Mouse (Mus musculus) intestine, embryonic 16.5 days (tissue): ENCODE data around the gene Arhgap42. TPM values are rescaled to one million over a fixed set of nuclear protein-coding genes. Genes with fewer than 3 reads are reported as not detected.

Experiments used
- ATAC-seq: fragments of 200-750 bp; cut with Nextera tagmentation; 2 replicates; pipeline ENCODE4 v1.8.0; 2017; ENCODE audit warnings: moderate TSS enrichment, moderate library complexity
- H3K27ac ChIP-seq: fragments of 300-500 bp; sonication (generic); 2 replicates; pipeline ENCODE4 v1.5.1; 2014; ENCODE audit warnings: mild to moderate bottlenecking, low read length
- H3K27me3 ChIP-seq: fragments of 300-500 bp; sonication (generic); replicated peaks from 2 replicates; pipeline ENCODE4 v1.6.1; 2014; ENCODE audit warnings: low read length, control low read depth, mixed read lengths; ENCODE audit not compliant: control insufficient read depth, insufficient read depth
- H3K36me3 ChIP-seq: fragments of 300-500 bp; sonication (generic); 2 replicates; pipeline ENCODE4 v1.6.1; 2014; ENCODE audit warnings: low read length, control low read depth; ENCODE audit not compliant: control insufficient read depth, insufficient read depth
- H3K4me1 ChIP-seq: fragments of 300-500 bp; sonication (generic); 2 replicates; pipeline ENCODE4 v1.6.1; 2014; ENCODE audit warnings: low read length, control low read depth, mixed read lengths; ENCODE audit not compliant: control insufficient read depth, insufficient read depth
- H3K4me2 ChIP-seq: fragments of 300-500 bp; sonication (generic); 2 replicates; pipeline ENCODE4 v1.6.1; 2014; ENCODE audit warnings: low read depth, low read length, control low read depth
- H3K4me3 ChIP-seq: fragments of 300-500 bp; sonication (generic); 2 replicates; pipeline ENCODE4 v1.5.1; 2014; ENCODE audit warnings: mild to moderate bottlenecking, low read length
- H3K9ac ChIP-seq: fragments of 300-500 bp; sonication (generic); 2 replicates; pipeline ENCODE4 v1.6.1; 2014; ENCODE audit warnings: low read depth, low read length
- H3K9me3 ChIP-seq: fragments of 300-500 bp; sonication (generic); 2 replicates; pipeline ENCODE4 v1.6.1; 2016; ENCODE audit warnings: low read length, control low read depth; ENCODE audit not compliant: control insufficient read depth
- WGBS: fragments of 180-500 bp; shearing (Covaris S2); extraction: QIAGEN DNeasy Blood & Tissue Kit; methylation state at CpG from one replicate; pipeline ENCODE4 v1.1.7; 2014; 5-methylcytosine and 5-hydroxymethylcytosine counted together
- polyA plus RNA-seq: library from polyadenylated mRNA; unstranded; fragments of >200 nt; fragmentation: Nextera tagmentation; extraction: Ambion mirVana; gene quantifications from 2 replicates; pipeline ENCODE4 v1.2.1, GENCODE M21; 2015

Gene Arhgap42
- polyA plus RNA-seq, 1 experiment from 2014 or later, result 30.5 TPM

DNA sequence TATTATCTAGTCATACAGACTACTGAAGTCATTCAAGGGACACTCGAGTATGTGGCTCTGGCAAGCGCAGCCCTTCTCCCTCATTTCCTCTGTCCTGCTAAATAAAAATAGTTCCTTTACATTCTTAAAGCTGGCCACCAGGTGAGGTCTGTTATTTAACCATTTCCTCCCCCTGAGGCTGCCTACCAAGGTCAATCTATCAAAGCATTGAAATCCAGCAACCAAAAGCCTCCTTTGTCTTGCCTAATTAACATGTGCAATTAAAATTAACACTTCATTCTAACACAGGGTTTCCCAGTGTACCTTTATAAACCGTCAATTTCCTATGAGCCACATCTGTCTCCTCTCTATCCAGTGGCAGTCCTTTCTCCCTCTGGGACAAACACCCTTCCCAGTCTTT, 78.2 kb downstream of the Arhgap42 start:
- H3K27ac ChIP-seq, result no peak overlapping the region
- no peaks in the 10 kb centered on the region for H3K27me3 ChIP-seq
- H3K9ac ChIP-seq, result no peak overlapping the region
- H3K4me1 ChIP-seq, result no peaks in the 10 kb centered on the region
- no peak overlapping the region for H3K4me3 ChIP-seq
- no peak overlapping the region for H3K4me2 ChIP-seq
- no peaks in the 10 kb centered on the region for H3K9me3 ChIP-seq
- ATAC-seq, result no peak
- 49% methylated on average over 3 of the region's 3 CpGs for WGBS
- no peaks in the 10 kb centered on the region for H3K36me3 ChIP-seq

GRCm38 (mm10) chr9:9158241-9158640, 80.7 kb downstream of the Arhgap42 start:
- H3K36me3 ChIP-seq, result no peaks in the 10 kb centered on the region
- no peaks in the 10 kb centered on the region for H3K27me3 ChIP-seq
- no peak overlapping the region for H3K4me3 ChIP-seq
- no peak overlapping the region for H3K27ac ChIP-seq
- no peak overlapping the region for H3K4me2 ChIP-seq
- 79% methylated on average over 3 of the region's 3 CpGs for whole genome bisulfite sequencing
- H3K9me3 ChIP-seq, result no peaks in the 10 kb centered on the region
- no peaks in the 10 kb centered on the region for H3K4me1 ChIP-seq
- no peak for ATAC-seq
- H3K9ac ChIP-seq, result no peak overlapping the region

DNA sequence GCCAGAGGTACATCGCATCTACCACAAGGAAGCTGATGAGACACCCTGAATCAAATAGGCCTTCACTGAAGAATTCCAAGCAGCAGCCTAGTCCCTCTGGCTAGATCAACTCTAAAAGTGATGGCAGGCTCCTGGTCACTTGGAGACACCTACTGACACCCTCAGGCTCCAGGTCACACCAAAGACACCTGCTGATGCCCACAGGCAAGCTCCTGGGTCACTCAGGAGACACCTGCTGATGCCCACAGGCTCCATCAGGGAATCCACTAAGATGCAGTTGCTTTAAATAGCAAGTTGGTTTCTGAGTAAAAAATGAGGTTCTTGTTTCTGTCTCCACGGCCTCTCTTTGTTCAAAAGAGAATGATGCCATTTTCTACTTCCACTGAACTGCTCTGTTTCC, 81.5 kb downstream of the Arhgap42 start:
- Histone ChIP-seq H3K4me2 (no peak overlapping the region), H3K9ac (no peak overlapping the region), H3K27me3 (no peaks in the 10 kb centered on the region), H3K9me3 (no peaks in the 10 kb centered on the region), H3K36me3 (no peaks in the 10 kb centered on the region), H3K27ac (no peak overlapping the region), H3K4me1 (no peaks in the 10 kb centered on the region), H3K4me3 (no peak overlapping the region)
- 83% methylated on average over 2 of the region's 2 CpGs for WGBS
- ATAC-seq, result no peak

DNA sequence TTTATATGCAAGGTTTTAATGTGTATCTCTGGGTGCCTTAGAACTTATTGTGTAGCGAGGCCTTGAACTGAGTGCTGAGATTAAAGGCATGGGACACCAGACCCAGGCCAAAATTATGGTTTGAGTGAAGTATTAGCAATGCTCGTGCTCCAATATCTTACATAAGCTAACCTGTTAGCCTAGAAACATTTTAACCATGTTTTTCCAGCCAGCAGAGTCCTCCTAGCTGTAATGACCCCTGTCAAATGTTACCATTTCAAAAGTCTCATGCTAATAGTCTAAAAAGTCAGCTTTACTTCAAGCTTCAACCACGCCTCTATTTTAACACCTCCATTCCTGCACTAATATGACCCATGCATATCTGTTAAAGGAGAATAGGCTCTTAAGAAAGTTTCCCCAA, 84.3 kb downstream of the Arhgap42 start:
- Histone ChIP-seq H3K4me2 (no peak overlapping the region), H3K9me3 (no peaks in the 10 kb centered on the region), H3K4me1 (no peaks in the 10 kb centered on the region), H3K27ac (no peak overlapping the region), H3K4me3 (no peak overlapping the region), H3K36me3 (no peaks in the 10 kb centered on the region), H3K27me3 (no peaks in the 10 kb centered on the region), H3K9ac (no peak overlapping the region)
- WGBS, result 90% methylated on average over 3 of the region's 3 CpGs
- no peak for ATAC-seq

DNA sequence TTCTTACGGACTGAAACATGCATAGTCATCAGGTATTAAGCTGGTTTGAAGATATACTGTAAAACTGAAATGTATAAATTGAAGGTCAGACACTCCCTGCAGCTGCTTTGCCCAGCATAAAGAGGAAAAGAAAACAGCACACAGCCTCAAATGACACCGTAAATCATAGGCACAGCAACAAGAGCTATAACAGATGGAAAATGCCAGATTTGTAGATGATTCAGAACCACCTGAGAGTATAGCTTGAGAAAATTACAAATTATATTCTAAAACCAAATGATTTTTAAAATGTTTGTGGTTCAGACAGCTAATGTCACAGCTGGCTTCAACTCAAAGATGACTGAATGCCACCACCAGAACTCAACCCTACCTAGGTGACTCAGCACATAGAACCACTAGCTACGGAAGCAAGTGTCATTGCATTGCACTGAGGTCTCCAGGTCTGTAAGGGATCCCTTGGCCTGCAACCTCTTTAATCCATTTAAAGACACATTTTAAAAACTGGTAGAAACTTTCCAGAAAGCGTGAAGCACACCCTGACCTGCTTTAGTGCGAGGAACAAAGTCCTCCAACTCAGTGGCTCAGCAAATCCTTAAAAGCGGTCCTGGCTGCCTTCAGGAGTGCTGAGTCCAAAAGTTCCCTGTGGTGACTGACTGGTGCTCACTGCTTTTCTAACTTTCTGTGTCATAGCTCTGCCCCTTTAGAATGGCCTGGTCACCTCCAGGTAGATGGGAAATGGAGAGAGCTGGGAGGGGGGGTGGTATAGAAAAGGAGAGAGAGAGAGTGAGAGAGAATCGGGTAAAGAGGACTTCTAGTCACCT, 94.4 kb downstream of the Arhgap42 start:
- ATAC-seq, result no peak
- WGBS, result 87% methylated on average over 7 of the region's 7 CpGs

GRCm38 (mm10) chr9:9143102-9143501, 95.8 kb downstream of the Arhgap42 start:
- no peaks in the 10 kb centered on the region for H3K9me3 ChIP-seq
- no peak overlapping the region for H3K4me3 ChIP-seq
- ATAC-seq, result no peak
- H3K36me3 ChIP-seq, result no peaks in the 10 kb centered on the region
- no peak overlapping the region for H3K9ac ChIP-seq
- no peak overlapping the region for H3K27ac ChIP-seq
- no peak overlapping the region for H3K4me2 ChIP-seq
- H3K4me1 ChIP-seq, result no peaks in the 10 kb centered on the region
- 73% methylated on average over 5 of the region's 5 CpGs for WGBS
- H3K27me3 ChIP-seq, result no peaks in the 10 kb centered on the region

More for the DNA sequence above, 94.4 kb downstream of the Arhgap42 start:
- no peaks in the 10 kb centered on the region for H3K36me3 ChIP-seq
- H3K9ac ChIP-seq, result no peak overlapping the region
- H3K9me3 ChIP-seq, result no peaks in the 10 kb centered on the region
- no peak overlapping the region for H3K4me3 ChIP-seq
- no peaks in the 10 kb centered on the region for H3K4me1 ChIP-seq
- H3K27me3 ChIP-seq, result no peaks in the 10 kb centered on the region
- H3K27ac ChIP-seq, result no peak overlapping the region
- H3K4me2 ChIP-seq, result no peak overlapping the region

DNA sequence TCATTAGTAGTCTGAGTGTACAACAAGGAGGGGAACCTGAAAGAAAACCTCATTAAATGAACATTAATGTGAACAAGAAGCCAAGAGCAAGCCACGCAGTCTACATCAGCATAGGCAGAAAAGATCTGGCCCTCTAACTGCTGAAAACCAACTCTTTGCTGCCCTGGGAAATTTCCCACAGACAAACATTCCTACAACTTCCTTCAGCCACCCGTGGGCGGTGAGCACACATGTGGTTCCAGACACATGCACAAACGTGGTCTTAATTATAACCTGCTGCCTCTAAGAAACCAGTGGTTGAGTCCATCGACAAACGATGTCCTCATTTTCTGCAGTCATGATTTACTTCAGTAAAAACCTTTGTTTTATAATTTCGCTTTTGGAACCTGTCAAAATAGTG, 96.3 kb downstream of the Arhgap42 start:
- Histone ChIP-seq H3K36me3 (no peaks in the 10 kb centered on the region), H3K9ac (no peak overlapping the region), H3K4me2 (no peak overlapping the region), H3K4me3 (no peak overlapping the region), H3K4me1 (no peaks in the 10 kb centered on the region), H3K27ac (no peak overlapping the region), H3K9me3 (no peaks in the 10 kb centered on the region), H3K27me3 (no peaks in the 10 kb centered on the region)
- 76% methylated on average over 7 of the region's 7 CpGs for WGBS
- ATAC-seq, result no peak

- no peak for ATAC-seq
- Histone ChIP-seq H3K4me3 (no peak overlapping the region), H3K4me2 (no peak overlapping the region), H3K9ac (no peak overlapping the region), H3K9me3 (no peaks in the 10 kb centered on the region), H3K36me3 (no peaks in the 10 kb centered on the region), H3K4me1 (no peaks in the 10 kb centered on the region), H3K27me3 (no peaks in the 10 kb centered on the region), H3K27ac (no peak overlapping the region)
- 74% methylated on average over 1 of the region's 1 CpGs for WGBS
Observed at GRCm38 (mm10) chr9:9142144-9142543, 96.8 kb downstream of the Arhgap42 start.

- WGBS, result 88% methylated on average over 4 of the region's 4 CpGs
- Histone ChIP-seq H3K9me3 (no peaks in the 10 kb centered on the region), H3K4me3 (no peak overlapping the region), H3K4me1 (peaks cover 11% of the 10 kb centered on the region), H3K4me2 (no peak overlapping the region), H3K9ac (no peak overlapping the region), H3K27me3 (no peaks in the 10 kb centered on the region), H3K27ac (no peak overlapping the region), H3K36me3 (0 out of 2 replicates have a peak, but pooled peaks cover 3% of the 10 kb centered on the region)
- ATAC-seq, result no peak
Observed at GRCm38 (mm10) chr9:9128996-9129694, 109.8 kb downstream of the Arhgap42 start.
